Mouse (Mus musculus): Measurements from ENCODE around the gene Pnkd.

- TF ChIP-seq POLR2A (IDR thresholded peaks at IDR 0.05; ENCODE audit: extremely low read depth, insufficient read depth, low read length) (no peak), CTCF (IDR thresholded peaks at IDR 0.05; ENCODE audit: low read depth, low read length) (no peak)
Observed at GRCm38 (mm10) chr1:74352532-74353096, 67.9 kb downstream of the Pnkd start.
